Mouse (Mus musculus) bone marrow macrophage, adult 2 months (primary cell): ENCODE results near the gene Esrrg.

Experiments
- CTCF ChIP-seq: IDR thresholded peaks from 2 replicates; pipeline ENCODE4 v1.5.1; 2012; ENCODE audit warnings: low read depth, mild to moderate bottlenecking, low read length, moderate library complexity
- POLR2A ChIP-seq: IDR thresholded peaks from 2 replicates; pipeline ENCODE4 v1.6.1; 2012; ENCODE audit warnings: mild to moderate bottlenecking, low read depth, low read length, borderline replicate concordance

GRCm38 (mm10) chr1:187586541-187587075 is 22.0 kb upstream of the Esrrg start:
- TF ChIP-seq CTCF (no peak), POLR2A (no peak)
